Mouse (Mus musculus): ENCODE measurements around the gene Fryl.

- TF ChIP-seq CTCF (conservative IDR thresholded peaks at IDR 0.05; ENCODE audit: insufficient read depth, insufficient read length, low read depth, low read length) (no peak), POLR2A (IDR thresholded peaks at IDR 0.05; ENCODE audit: low read depth, low read length) (no peak)
Observed at GRCm38 (mm10) chr5:73137561-73137960, 118.9 kb downstream of the Fryl start.

Data from kidney, adult 2 months (tissue).